Mouse (Mus musculus) liver, embryonic 14.5 days (tissue): ENCODE results near the gene Phldb2. TPM values are rescaled to one million over a fixed set of nuclear protein-coding genes. Genes with fewer than 3 reads are reported as not detected.

Source experiments
- ATAC-seq: fragments of 200-750 bp; cut with Nextera tagmentation; 2 replicates; pipeline ENCODE4 v1.8.0; 2017; ENCODE audit warnings: moderate number of reproducible peaks, mild to moderate bottlenecking, moderate library complexity; ENCODE audit not compliant: insufficient read depth
- DNase-seq, 3 experiments: peaks; one replicate each; pipeline ENCODE4 v3.0.0-alpha.2; 2012 to 2013; ENCODE audit warnings: low read depth in 3 of 3, low spot score in 3 of 3
- H3K27ac ChIP-seq: fragments of 300-500 bp; sonication (generic); 2 replicates; pipeline ENCODE4 v1.5.1; 2014; ENCODE audit warnings: moderate library complexity, mild to moderate bottlenecking, control low read depth, inconsistent platforms
- H3K27me3 ChIP-seq: fragments of 300-500 bp; sonication (generic); 2 replicates; pipeline ENCODE4 v1.6.1; 2014; ENCODE audit warnings: mild to moderate bottlenecking, low read length, moderate library complexity; ENCODE audit not compliant: control insufficient read depth, insufficient read depth
- H3K36me3 ChIP-seq: fragments of 300-500 bp; sonication (generic); replicated peaks from 2 replicates; pipeline ENCODE4 v1.6.1; 2014; ENCODE audit warnings: low read depth; ENCODE audit not compliant: control insufficient read depth, insufficient read depth
- H3K4me1 ChIP-seq, 2 experiments: fragments of 200-500 bp in 1 of 2; fragments of 300-500 bp in 1 of 2; sonication (generic) in 1 of 2; replicated peaks; 2 replicates each; pipeline ENCODE4 v1.6.1; 2012 to 2014; ENCODE audit warnings: antibody characterized with exemption in 1 of 2, inconsistent platforms in 1 of 2, low read length in 1 of 2; ENCODE audit not compliant: control insufficient read depth in 2 of 2, insufficient read depth in 2 of 2
- H3K4me2 ChIP-seq: fragments of 300-500 bp; sonication (generic); 2 replicates; pipeline ENCODE4 v1.6.1; 2014; ENCODE audit warnings: low read depth, mild to moderate bottlenecking, control low read depth, moderate library complexity
- H3K4me3 ChIP-seq, 2 experiments: fragments of 200-500 bp in 1 of 2; fragments of 300-500 bp in 1 of 2; sonication (generic) in 1 of 2; 2 replicates each; pipeline ENCODE4 v1.5.1; 2012 to 2014; ENCODE audit warnings: low read depth in 2 of 2, low read length in 2 of 2, mild to moderate bottlenecking in 2 of 2, control low read depth in 1 of 2, inconsistent platforms in 1 of 2, moderate library complexity in 1 of 2; ENCODE audit not compliant: insufficient read depth in 1 of 2
- H3K9ac ChIP-seq: fragments of 300-500 bp; sonication (generic); replicated peaks from 2 replicates; pipeline ENCODE4 v1.6.1; 2014; ENCODE audit warnings: mild to moderate bottlenecking, control low read depth, moderate library complexity
- H3K9me3 ChIP-seq: fragments of 300-500 bp; sonication (generic); 2 replicates; pipeline ENCODE4 v1.6.1; 2016; ENCODE audit warnings: low read length, mixed read lengths; ENCODE audit not compliant: control insufficient read depth
- CTCF ChIP-seq: IDR thresholded peaks from 2 replicates; pipeline ENCODE4 v1.5.1; 2016; ENCODE audit warnings: antibody characterized with exemption, low read depth, control low read depth
- EP300 ChIP-seq: IDR thresholded peaks from 2 replicates; pipeline ENCODE4 v1.6.1; 2016; ENCODE audit warnings: antibody characterized with exemption, low read depth
- whole genome bisulfite sequencing: fragments of 180-500 bp; shearing (Covaris S2); extraction: QIAGEN DNeasy Blood & Tissue Kit; methylation state at CpG from one replicate; pipeline ENCODE4 v1.1.7; 2014; ENCODE audit not compliant: insufficient replicate concordance; 5-methylcytosine and 5-hydroxymethylcytosine counted together
- polyA plus RNA-seq, 2 experiments: library from polyadenylated mRNA; depleted of rRNA in 1 of 2; stranded (reverse) in 1 of 2; unstranded in 1 of 2; fragments of >200 nt; fragmentation: Nextera tagmentation in 1 of 2; extraction: Ambion mirVana in 1 of 2; gene quantifications; 2 replicates each; pipeline versions ENCODE4 v1.2.1 to v1.2.3; 2012 to 2014

The Phldb2 gene
- polyA plus RNA-seq, 2 experiments = 9.7 to 12.7 TPM

GRCm38 (mm10) chr16:45786639-45787038, 166.8 kb downstream of the Phldb2 start:
- no peak for TF ChIP-seq EP300
- peak; percentile 46 for TF ChIP-seq CTCF
- no peaks in the 10 kb centered on the region for H3K9me3 ChIP-seq
- no peaks in the 10 kb centered on the region for H3K27me3 ChIP-seq
- H3K36me3 ChIP-seq = no peaks in the 10 kb centered on the region
- 16% methylated on average over 8 of the region's 8 CpGs for WGBS
- H3K9ac ChIP-seq = no peak overlapping the region
- DNase-seq = peak in 1 of 3 experiments; percentile 3
- H3K27ac ChIP-seq = no peak overlapping the region
- no peak for ATAC-seq
- H3K4me3 ChIP-seq = no peak overlapping the region
- no peaks in the 10 kb centered on the region for H3K4me1 ChIP-seq
- H3K4me2 ChIP-seq = no peak overlapping the region

GRCm38 (mm10) chr16:45780001-45780400, 173.4 kb downstream of the Phldb2 start:
- ATAC-seq (no peak), DNase-seq (no peak)
- H3K4me1 ChIP-seq = no peaks in the 10 kb centered on the region
- 45% methylated on average over 6 of the region's 6 CpGs for WGBS
- H3K4me2 ChIP-seq = no peak overlapping the region
- H3K27me3 ChIP-seq = no peaks in the 10 kb centered on the region
- H3K4me3 ChIP-seq = no peak overlapping the region
- H3K27ac ChIP-seq = no peak overlapping the region
- no peaks in the 10 kb centered on the region for H3K9me3 ChIP-seq
- H3K36me3 ChIP-seq = no peaks in the 10 kb centered on the region
- TF ChIP-seq CTCF (no peak), EP300 (no peak)
- H3K9ac ChIP-seq = no peak overlapping the region

GRCm38 (mm10) chr16:45774813-45775212, 178.6 kb downstream of the Phldb2 start:
- Histone ChIP-seq H3K27me3 (no peaks in the 10 kb centered on the region), H3K9me3 (no peaks in the 10 kb centered on the region), H3K9ac (no peak overlapping the region), H3K4me2 (no peak overlapping the region), H3K4me3 (no peak overlapping the region), H3K27ac (no peak overlapping the region), H3K4me1 (no peaks in the 10 kb centered on the region), H3K36me3 (no peaks in the 10 kb centered on the region)
- no peak for DNase-seq
- 72% methylated on average over 5 of the region's 5 CpGs for WGBS
- TF ChIP-seq CTCF (no peak), EP300 (no peak)
- no peak for ATAC-seq

- H3K27me3 ChIP-seq = no peaks in the 10 kb centered on the region
- DNase-seq (no peak), ATAC-seq (no peak)
- H3K4me1 ChIP-seq = no peaks in the 10 kb centered on the region
- no peak overlapping the region for H3K9ac ChIP-seq
- H3K36me3 ChIP-seq = no peaks in the 10 kb centered on the region
- no peak overlapping the region for H3K4me2 ChIP-seq
- no peak overlapping the region for H3K4me3 ChIP-seq
- no peak overlapping the region for H3K27ac ChIP-seq
- 64% methylated on average over 6 of the region's 6 CpGs for WGBS
- no peaks in the 10 kb centered on the region for H3K9me3 ChIP-seq
- no peak for TF ChIP-seq CTCF
- no peak for TF ChIP-seq EP300
These were observed 182.5 kb downstream of the Phldb2 start for GRCm38 (mm10) chr16:45770914-45771313.

- WGBS = 68% methylated on average over 10 of the region's 10 CpGs
- no peak overlapping the region for H3K4me3 ChIP-seq
- DNase-seq = no peak
- no peaks in the 10 kb centered on the region for H3K9me3 ChIP-seq
- H3K4me2 ChIP-seq = no peak overlapping the region
- no peaks in the 10 kb centered on the region for H3K4me1 ChIP-seq
- TF ChIP-seq EP300 (no peak), CTCF (no peak)
- no peak for ATAC-seq
- no peak overlapping the region for H3K9ac ChIP-seq
- no peak overlapping the region for H3K27ac ChIP-seq
- H3K27me3 ChIP-seq = no peaks in the 10 kb centered on the region
- H3K36me3 ChIP-seq = no peaks in the 10 kb centered on the region
These were observed 185.4 kb downstream of the Phldb2 start for GRCm38 (mm10) chr16:45767853-45768640.
